25 mouse cellular contexts compared by ENCODE assay signal in the genomic region with DNA sequence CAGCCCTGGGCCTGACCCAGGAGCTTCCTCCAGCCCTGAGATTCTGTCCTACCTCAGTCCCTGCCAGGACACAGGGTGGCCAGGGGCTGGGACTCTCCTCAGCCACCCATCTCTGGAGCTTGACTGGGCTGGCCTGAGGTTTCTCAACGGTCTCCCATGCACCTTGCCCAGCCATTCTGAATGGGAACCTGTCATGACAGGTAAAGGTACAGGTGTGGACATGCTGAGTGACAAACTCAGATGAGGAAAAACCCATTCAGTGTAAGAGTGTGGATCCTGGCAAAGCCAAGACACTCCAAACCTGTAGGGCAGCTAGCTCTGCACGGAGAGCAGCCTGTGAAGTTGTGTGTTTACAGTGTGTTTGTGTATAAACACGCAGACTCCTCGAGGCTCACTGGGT. TPM values are rescaled to one million over a fixed set of nuclear protein-coding genes. Genes with fewer than 3 reads are reported as not detected.
DNase-seq lines count a peak whose midpoint lies in the region; ATAC-seq lines count a peak whose summit lies in the region.
"Had no signal": no experiment of that assay in that cellular context is flagged by ENCODE, and none has a peak within 500 bp of the region (broad histone marks: within the 10 kb centered on the region; RNA-seq: fewer than 3 reads in every experiment).

No protein-coding gene starts in this region.

- DNase-seq in heart, adult 11 months = peak; percentile 79
- no peak for DNase-seq in heart, adult 8-10 months (ENCODE audit: low spot score)
- peak; percentile 63 for DNase-seq in urinary bladder, postnatal 14 days (ENCODE audit: low spot score)
- DNase-seq in urinary bladder, adult 2 months (ENCODE audit: low spot score) = no peak
- peak; percentile 91 for DNase-seq in fat pad, adult 2 months (ENCODE audit: extremely low read depth, low read depth, low spot score)
- DNase-seq in heart, postnatal 36 days = no peak
- DNase-seq: adrenal gland, adult 2 months; adrenal gland, postnatal 10 days; adrenal gland, postnatal 25 days; cerebellum, adult 11 months; cerebellum, adult 18-20 months; cerebellum, adult 8-10 months; cerebellum, adult 9-11 months; cerebellum, postnatal 14 days; cerebellum, postnatal 36 days; embryo, embryonic 11 days had no signal

- H3K9ac ChIP-seq in embryonic facial prominence, embryonic 13.5 days = 0 out of 2 replicates have a peak overlapping the region, but pooled peaks have one; percentile 16
- H3K9ac ChIP-seq: forebrain, embryonic 12.5 days had no signal

- no peak overlapping the region for H3K4me2 ChIP-seq in embryonic facial prominence, embryonic 13.5 days
- H3K4me2 ChIP-seq: forebrain, embryonic 12.5 days had no signal

- H3K4me3 ChIP-seq in embryonic facial prominence, embryonic 13.5 days = no peak overlapping the region
- H3K4me3 ChIP-seq: forebrain, embryonic 10.5 days; forebrain, embryonic 12.5 days had no signal

- intact Hi-C loops in heart, postnatal 36 days (cut with DNase I) = no loop called here

- peaks cover 13% of the 10 kb centered on the region for H3K4me1 ChIP-seq in embryonic facial prominence, embryonic 13.5 days
- H3K4me1 ChIP-seq: forebrain, embryonic 12.5 days had no signal

- no peak for ATAC-seq in embryonic facial prominence, embryonic 13.5 days (ENCODE audit: insufficient number of reproducible peaks, insufficient read depth, low FRiP score, low TSS enrichment, low read depth)
- no peak for ATAC-seq in megakaryocyte, adult 5-6 weeks (ENCODE audit: poor library complexity, severe bottlenecking)
- ATAC-seq: forebrain, embryonic 14.5 days; forebrain, embryonic 16.5 days had no signal

- WGBS in embryonic facial prominence, embryonic 13.5 days = 74% methylated on average over 4 of the region's 4 CpGs

- H3K36me3 ChIP-seq in embryonic facial prominence, embryonic 13.5 days = no peaks in the 10 kb centered on the region
- H3K36me3 ChIP-seq: forebrain, embryonic 10.5 days; forebrain, embryonic 12.5 days had no signal

- peaks cover 12% of the 10 kb centered on the region for H3K27me3 ChIP-seq in embryonic facial prominence, embryonic 13.5 days

- no peak overlapping the region for H3K27ac ChIP-seq in embryonic facial prominence, embryonic 13.5 days
- H3K27ac ChIP-seq: forebrain, embryonic 10.5 days; forebrain, embryonic 12.5 days had no signal

- H3K9me3 ChIP-seq in embryonic facial prominence, embryonic 13.5 days = no peaks in the 10 kb centered on the region
- H3K9me3 ChIP-seq: forebrain, embryonic 10.5 days; forebrain, embryonic 12.5 days had no signal

RNA-seq across cellular contexts. Expression of gene Mesp1, which starts 6.7 kb away (rescaled TPM):
- total RNA-seq in heart, adult 8-10 months (2022) = not detected
- polyA plus RNA-seq in urinary bladder, adult 2 months (2012; rRNA removed) = 0.08 TPM in 1 of 2 replicates, not detected in the other
- not detected in 2 replicates for polyA plus RNA-seq in embryonic facial prominence, embryonic 13.5 days (2015; fragmentation: Nextera tagmentation; extraction: Ambion mirVana)
- not detected for total RNA-seq in heart, postnatal 36 days (2021)
- not detected in 2 replicates for total RNA-seq in megakaryocyte, adult 5-6 weeks (2015)
- total RNA-seq in megakaryocyte, adult 5-6 weeks (2017) = not detected in 2 replicates
- total RNA-seq: adrenal gland, adult 2 months; adrenal gland, postnatal 10 days; adrenal gland, postnatal 25 days; common myeloid progenitor, adult 5-6 weeks; MEL had no signal
- polyA plus RNA-seq: adrenal gland, adult 2 months; brain, embryonic 14.5 days; forebrain, embryonic 10.5 days; forebrain, embryonic 12.5 days; forebrain, embryonic 14.5 days; forebrain, embryonic 16.5 days had no signal

RNA-seq across cellular contexts. Expression of gene Mesp2, which starts 10.2 kb away (rescaled TPM):
- total RNA-seq in heart, adult 8-10 months (2022) = under 1 TPM in 3 of 4 experiments, not detected in 1; 0.22 to 0.23 (median 0.22) TPM
- polyA plus RNA-seq in urinary bladder, adult 2 months (2012; rRNA removed) = 0.03 and 0.10 TPM in 2 replicates
- 0.10 and 0.56 TPM in 2 replicates for polyA plus RNA-seq in embryonic facial prominence, embryonic 13.5 days (2015; fragmentation: Nextera tagmentation; extraction: Ambion mirVana)
- total RNA-seq in heart, postnatal 36 days (2021) = under 1 TPM in 1 of 2 experiments, not detected in 1; 0.14 TPM
- 0.29 TPM in 1 of 2 replicates, not detected in the other for total RNA-seq in megakaryocyte, adult 5-6 weeks (2015)
- not detected in 2 replicates for total RNA-seq in megakaryocyte, adult 5-6 weeks (2017)
- total RNA-seq: common myeloid progenitor, adult 5-6 weeks; MEL had no signal

RNA-seq across cellular contexts. Expression of gene Wdr93, which starts 57.4 kb away (rescaled TPM):
- total RNA-seq in heart, adult 8-10 months (2022) = not detected
- polyA plus RNA-seq in urinary bladder, adult 2 months (2012; rRNA removed) = 0.15 and 0.29 TPM in 2 replicates
- 0.20 and 0.29 TPM in 2 replicates for polyA plus RNA-seq in embryonic facial prominence, embryonic 13.5 days (2015; fragmentation: Nextera tagmentation; extraction: Ambion mirVana)
- under 1 TPM in 1 of 2 experiments, not detected in 1; 0.14 TPM for total RNA-seq in heart, postnatal 36 days (2021)
- not detected in 2 replicates for total RNA-seq in megakaryocyte, adult 5-6 weeks (2015)
- total RNA-seq in megakaryocyte, adult 5-6 weeks (2017) = not detected in 2 replicates
- total RNA-seq: common myeloid progenitor, adult 5-6 weeks had no signal

RNA-seq across cellular contexts. Expression of gene Pex11a, which starts 57.4 kb away (rescaled TPM):
- 10 to 100 TPM; 15.7 to 29.2 (median 22.4) TPM for total RNA-seq in heart, adult 8-10 months (2022)
- 7.1 and 7.9 TPM in 2 replicates for polyA plus RNA-seq in urinary bladder, adult 2 months (2012; rRNA removed)
- 11.9 and 12.4 TPM in 2 replicates for polyA plus RNA-seq in embryonic facial prominence, embryonic 13.5 days (2015; fragmentation: Nextera tagmentation; extraction: Ambion mirVana)
- total RNA-seq in heart, postnatal 36 days (2021) = 10 to 100 TPM; 17.1 to 17.4 TPM
- 0.98 and 1.3 TPM in 2 replicates for total RNA-seq in megakaryocyte, adult 5-6 weeks (2015)
- total RNA-seq in megakaryocyte, adult 5-6 weeks (2017) = 1.5 and 5.4 TPM in 2 replicates

Comparison
In these comparisons a context has a peak if more than half of its experiments do, and no peak if none do; other contexts are left out.
1. DNase-seq: peak in heart, adult 11 months (single experiment), urinary bladder, postnatal 14 days (single experiment) and fat pad, adult 2 months (single experiment); none in heart, adult 8-10 months (single experiment), urinary bladder, adult 2 months (single experiment) and heart, postnatal 36 days (0 of 2).